Mouse (Mus musculus) testis, postnatal 14 days (tissue): Measurements from ENCODE around the gene Otud7a.

ENCODE experiments used
- DNase-seq: peaks from one replicate; pipeline ENCODE4 v3.0.0; 2021; ENCODE audit warnings: low spot score

Gene Otud7a

DNA sequence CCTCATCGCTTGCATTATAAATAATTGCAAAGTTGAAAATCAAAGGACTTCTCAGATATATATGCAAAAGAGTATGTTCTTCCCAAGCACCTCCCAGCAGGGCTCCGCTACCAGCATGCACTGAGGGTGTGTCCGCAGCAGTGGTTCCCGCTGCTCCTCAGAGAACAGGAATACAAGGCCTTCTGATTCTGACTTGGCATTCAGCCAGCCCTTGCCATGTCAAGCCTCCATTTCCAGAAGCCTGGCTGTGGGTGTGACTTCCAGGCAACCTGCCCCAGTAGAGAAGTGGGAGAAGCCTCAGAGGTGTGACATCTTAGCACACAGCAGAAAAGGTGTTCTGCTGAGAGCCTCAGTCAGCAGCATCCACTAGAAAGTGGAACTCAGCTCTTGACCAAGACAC, 253.4 kb downstream of the Otud7a start:
- DNase-seq, result no peak

GRCm38 (mm10) chr7:63717903-63718302, 273.4 kb downstream of the Otud7a start:
- no peak for DNase-seq

DNA sequence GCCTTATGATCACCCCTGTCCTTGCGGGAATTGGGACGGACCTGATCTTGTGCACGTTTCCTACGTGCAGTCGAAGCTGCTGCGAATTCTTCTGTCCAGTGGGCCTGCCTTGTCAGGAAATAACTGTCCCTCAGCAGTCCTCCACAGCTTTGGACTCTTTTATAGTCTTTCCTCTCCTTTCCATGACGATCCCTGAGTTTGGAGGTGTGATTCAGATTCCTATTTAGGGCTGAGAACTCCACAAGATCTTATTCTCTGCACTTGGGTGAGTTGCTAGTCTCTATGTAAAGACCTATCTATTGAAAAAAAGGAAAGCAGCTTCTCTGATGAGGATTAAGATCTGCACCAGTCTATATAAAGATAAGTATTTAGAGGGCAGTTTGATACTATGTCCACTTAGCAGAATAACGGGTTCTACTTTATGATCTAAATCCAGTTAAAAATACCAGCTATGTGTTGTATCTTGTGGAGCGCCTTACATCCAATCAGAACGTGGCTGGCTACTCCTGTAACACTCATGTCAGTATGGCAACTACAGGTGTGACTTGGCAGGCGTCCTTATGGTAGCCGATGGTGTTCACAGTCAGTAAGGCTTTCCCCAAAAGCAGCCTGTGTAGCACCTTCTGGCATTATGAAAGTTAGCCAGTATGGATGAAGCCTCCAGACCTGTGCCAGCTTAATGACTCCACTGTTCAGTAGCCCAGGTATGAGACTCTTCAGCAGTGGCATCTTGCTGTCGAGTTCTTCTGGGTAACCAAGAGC, 274.8 kb downstream of the Otud7a start:
- no peak for DNase-seq

GRCm38 (mm10) chr7:63720682-63721081, 276.1 kb downstream of the Otud7a start:
- no peak for DNase-seq

DNA sequence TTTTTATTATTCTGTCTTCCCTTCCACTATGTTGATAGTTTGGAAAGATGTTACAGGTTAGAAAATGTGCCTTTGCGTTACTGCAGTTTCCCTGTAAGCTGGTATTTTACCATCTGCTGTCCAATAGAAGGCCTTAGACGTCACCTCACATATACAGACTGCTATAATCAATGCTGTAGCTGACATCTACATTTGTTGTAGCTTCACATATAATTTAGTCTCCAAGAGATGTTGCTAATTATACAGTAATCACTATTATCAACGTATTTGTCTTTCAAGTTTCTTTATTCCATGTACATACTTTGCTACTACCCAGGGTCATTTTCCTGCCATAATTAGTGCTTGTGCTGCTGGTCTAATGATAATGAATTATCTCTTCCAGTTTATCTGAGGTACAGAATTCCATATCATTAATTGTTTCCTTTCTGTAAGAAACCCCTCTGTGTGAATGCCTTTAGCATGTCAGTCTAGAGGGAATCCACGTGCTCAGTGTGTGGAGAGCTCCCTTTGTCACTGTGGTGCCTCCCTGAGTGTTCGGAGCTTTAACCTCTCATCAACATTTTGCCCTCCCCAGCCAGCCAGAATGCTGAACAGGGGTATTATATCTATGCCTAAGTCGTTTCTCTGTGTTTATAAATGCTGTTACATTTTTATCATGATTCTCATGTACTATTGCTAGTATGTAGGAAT, 280.6 kb downstream of the Otud7a start:
- DNase-seq, result no peak

DNA sequence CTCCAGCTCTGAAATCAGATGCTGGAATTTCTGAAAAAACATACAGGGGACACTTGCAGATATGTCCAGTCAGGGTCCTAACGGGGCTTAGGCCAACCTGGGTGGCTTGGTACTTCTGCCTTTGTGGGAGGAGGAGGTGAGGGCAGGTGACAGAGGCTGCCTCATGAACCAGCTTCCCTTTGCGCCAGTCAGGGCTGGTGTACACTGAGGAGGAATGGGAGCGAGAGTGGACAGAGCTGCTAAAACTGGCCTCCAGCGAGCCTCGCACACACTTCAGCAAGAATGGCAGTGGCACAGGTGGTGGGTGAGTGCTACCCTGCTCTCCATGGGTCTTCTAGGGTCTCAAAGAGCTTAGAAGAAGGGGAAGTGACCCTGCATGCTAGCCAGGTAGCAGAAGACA, 285.1 kb downstream of the Otud7a start:
- no peak for DNase-seq

DNA sequence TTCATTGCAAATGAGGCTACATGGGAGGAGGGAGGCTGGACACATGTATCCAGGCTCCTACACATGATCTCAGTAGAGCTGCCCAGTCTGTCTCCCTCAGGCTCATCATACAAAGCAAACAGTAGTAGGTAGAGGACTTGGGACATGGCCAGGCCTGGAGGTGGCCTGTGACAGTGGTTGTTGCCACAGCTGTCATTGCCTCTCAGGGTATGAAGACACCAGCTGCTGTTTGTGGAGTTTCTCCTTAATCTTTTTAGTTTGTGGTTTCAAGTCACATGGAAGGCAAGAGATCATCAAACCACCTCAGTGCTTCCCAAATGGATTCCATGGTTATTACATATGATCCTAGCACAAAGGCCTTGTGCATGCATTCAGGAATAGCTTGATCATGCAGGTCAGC, 285.5 kb downstream of the Otud7a start:
- no peak for DNase-seq

DNA sequence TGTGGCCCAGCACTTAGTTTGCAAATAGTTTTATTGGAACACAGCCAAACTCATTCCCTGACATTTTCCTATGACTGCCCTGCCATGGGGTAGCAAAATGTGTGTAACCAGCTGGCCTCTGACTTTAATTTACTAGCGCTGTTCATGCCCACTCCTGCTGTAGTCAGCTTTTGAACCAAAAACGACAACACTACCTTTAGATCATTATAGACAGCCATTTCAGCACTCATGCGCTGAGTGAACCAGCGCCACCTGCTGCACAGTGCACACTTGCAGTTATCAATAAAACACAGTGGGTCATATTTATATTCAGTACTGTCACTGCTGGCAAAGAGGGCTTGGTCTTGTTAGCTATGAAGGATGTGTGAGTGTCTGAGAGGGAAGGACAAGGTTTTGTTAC, 293.2 kb downstream of the Otud7a start:
- DNase-seq, result no peak

GRCm38 (mm10) chr7:63738142-63738541, 293.6 kb downstream of the Otud7a start:
- DNase-seq, result no peak

GRCm38 (mm10) chr7:63743116-63743515, 298.6 kb downstream of the Otud7a start:
- no peak for DNase-seq

GRCm38 (mm10) chr7:63752081-63752480, 307.5 kb downstream of the Otud7a start:
- DNase-seq, result no peak

GRCm38 (mm10) chr7:63753274-63753751, 308.8 kb downstream of the Otud7a start:
- no peak for DNase-seq

DNA sequence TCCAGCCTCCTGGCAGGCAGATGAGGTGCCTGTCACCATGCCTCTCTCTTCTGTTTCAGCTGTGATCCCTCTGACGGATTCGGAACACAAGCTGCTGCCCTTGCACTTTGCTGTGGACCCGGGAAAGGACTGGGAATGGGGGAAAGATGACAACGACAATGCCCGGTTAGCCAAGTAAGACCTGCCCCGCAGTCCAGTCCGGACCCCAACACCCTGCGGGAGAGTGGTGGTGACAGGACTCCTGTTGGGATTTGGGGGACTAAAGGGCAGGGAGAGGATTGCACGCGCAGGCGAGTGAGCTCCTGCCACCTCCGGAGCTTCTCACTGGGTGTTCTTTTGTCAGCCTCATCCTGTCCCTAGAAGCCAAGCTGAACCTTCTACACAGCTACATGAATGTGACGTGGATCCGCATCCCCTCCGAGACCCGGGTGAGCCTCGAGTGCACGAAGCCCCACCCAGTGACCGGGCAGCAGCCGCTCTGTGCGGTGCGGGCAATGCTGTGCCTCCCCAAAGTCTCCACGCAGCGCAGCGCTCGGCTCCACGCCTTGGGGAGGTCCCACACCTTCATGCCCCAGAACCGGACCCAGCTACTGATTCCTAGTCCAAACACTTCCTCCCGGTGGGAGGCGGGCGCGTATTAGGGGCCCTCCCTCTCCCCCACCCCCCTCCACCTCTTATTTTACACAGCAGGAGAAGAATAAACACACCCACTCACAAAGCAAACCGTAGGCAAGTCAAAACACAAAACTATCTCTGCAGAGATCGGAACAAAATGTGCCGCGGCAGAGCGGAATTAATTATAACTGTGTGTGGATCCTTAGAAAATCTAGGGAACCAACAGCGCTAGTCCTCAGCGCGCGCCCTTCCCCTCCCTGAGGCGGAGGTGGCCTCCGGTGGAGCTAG, 310.3 kb downstream of the Otud7a start:
- peak; percentile 52 for DNase-seq

DNA sequence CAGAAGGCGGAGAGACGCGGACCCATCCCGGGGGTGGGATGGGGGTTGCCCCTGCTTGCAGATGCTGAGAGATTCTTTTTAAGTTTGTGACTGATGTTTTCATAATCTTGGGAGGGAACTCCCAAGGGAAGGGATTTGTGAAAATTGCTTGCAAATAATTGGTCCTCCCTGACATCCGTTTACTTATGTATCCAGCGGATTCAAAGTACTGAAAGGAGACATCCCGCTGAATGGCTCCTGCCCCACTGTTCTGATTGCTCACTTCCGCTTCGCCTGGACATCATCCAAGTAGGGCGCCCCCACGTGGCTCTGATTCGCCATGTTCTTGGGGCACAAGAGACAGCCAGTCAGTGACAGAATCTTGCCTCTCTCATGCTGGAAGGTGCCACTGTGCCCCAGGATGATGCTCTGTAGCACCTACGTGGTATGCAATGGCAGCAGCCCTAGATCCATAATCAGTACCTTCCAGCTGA, 311.0 kb downstream of the Otud7a start:
- peak; percentile 68 for DNase-seq

- DNase-seq, result no peak
These were observed 312.7 kb downstream of the Otud7a start for GRCm38 (mm10) chr7:63757136-63757677.

- DNase-seq, result no peak
These were observed 313.2 kb downstream of the Otud7a start for GRCm38 (mm10) chr7:63757678-63758239.

- DNase-seq, result no peak
These were observed 313.8 kb downstream of the Otud7a start for GRCm38 (mm10) chr7:63758240-63758826.

- DNase-seq, result no peak
These were observed 315.1 kb downstream of the Otud7a start for GRCm38 (mm10) chr7:63759606-63760005.

DNA sequence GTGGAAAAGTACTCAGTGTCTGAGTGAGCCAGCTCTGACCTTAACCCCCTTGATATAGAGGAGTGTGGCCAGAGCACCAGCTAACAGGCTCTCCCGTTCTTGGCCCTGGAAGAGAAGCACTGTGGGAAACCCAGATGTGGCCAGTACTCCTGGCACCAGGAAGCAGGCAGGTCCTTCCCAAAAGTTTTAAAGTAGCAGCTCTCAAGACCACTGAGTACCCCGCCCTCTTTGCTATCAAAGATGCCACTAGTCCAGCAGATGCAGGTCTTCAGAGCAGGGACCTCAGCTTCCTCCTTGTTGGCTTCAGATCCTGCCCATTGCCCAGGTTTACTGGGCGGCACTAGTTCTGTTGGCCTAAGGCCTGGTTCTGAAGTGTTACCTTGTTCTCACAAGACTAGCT, 318.0 kb downstream of the Otud7a start:
- no peak for DNase-seq

DNA sequence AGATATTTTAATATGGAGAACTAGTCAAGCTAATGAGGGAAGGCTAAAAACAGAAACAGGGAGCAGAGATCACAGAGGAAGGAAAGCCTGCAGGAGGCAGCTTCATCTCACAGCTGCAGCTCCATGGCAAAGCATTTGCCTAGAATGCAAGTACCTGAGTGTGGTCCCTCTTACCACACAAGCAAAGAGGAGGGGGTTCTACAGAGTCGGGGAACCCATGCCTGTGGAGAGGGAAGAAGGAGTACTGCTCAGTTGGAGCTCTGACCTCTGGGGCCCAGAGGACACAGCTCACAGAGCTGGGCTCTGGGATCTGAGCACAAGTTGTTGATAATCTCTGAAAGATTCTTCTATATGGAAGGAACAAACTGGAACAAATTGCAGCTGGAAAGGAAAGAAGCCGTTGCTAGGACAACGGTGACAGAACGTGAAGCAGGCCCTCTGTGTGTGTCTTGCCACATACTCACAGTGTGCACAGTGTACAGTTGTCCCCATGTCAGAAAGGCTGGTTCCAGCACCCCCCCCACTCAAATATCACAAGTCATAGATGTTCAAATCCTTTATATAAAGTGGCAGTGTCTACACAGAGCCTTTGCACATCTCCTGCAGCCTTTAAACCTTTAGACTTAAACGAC, 324.0 kb downstream of the Otud7a start:
- DNase-seq, result no peak

GRCm38 (mm10) chr7:63773268-63773667, 328.7 kb downstream of the Otud7a start:
- DNase-seq, result no peak
